Comparison of ENCODE assay signal across 8 mouse cellular contexts in genomic region chr8:119557821-119558602, GRCm38 (mm10). TPM values are rescaled to one million over a fixed set of nuclear protein-coding genes. Genes with fewer than 3 reads are reported as not detected.
DNase-seq lines count a peak whose midpoint lies in the region; ATAC-seq and TF ChIP-seq lines count a peak whose summit lies in the region.

No protein-coding gene starts in this region.

- peak; percentile 81 for DNase-seq in embryo, embryonic 10 days (ENCODE audit: low spot score)
- DNase-seq in embryo, embryonic 9.5 days (ENCODE audit: extremely low spot score) = no peak
- DNase-seq in c-Kit-positive CD71-positive TER-119-positive erythroid progenitor cells, embryonic 14.5 days (ENCODE audit: low spot score) = peak; percentile 63
- no peak for DNase-seq in natural killer cell, adult 2 months (ENCODE audit: low spot score in 2 of 2)

- H3K27ac ChIP-seq in heart, embryonic 15.5 days = peak overlapping the region; percentile 92
- peak overlapping the region; percentile 85 for H3K27ac ChIP-seq in limb, embryonic 13.5 days
- H3K27ac ChIP-seq in midbrain, embryonic 13.5 days = peak overlapping the region; percentile 94

- H3K4me1 ChIP-seq in heart, embryonic 15.5 days (replicated peaks) = peaks cover 29% of the 10 kb centered on the region
- H3K4me1 ChIP-seq in limb, embryonic 13.5 days = peaks cover 52% of the 10 kb centered on the region
- peaks cover 40% of the 10 kb centered on the region for H3K4me1 ChIP-seq in midbrain, embryonic 13.5 days (replicated peaks)

- peaks cover 54% of the 10 kb centered on the region for H3K79me2 ChIP-seq in C2C12 (ENCODE audit: control insufficient read depth, insufficient read depth)

- peaks cover 12% of the 10 kb centered on the region for H3K36me3 ChIP-seq in C2C12 (ENCODE audit: control insufficient read depth, insufficient read depth)
- H3K36me3 ChIP-seq in heart, embryonic 15.5 days = peaks cover 9% of the 10 kb centered on the region; the same call in 1 of the 2 replicates
- H3K36me3 ChIP-seq in limb, embryonic 13.5 days = peaks cover 18% of the 10 kb centered on the region
- H3K36me3 ChIP-seq in midbrain, embryonic 13.5 days = peaks cover 21% of the 10 kb centered on the region

- H3K9me3 ChIP-seq in heart, embryonic 15.5 days (replicated peaks) = no peaks in the 10 kb centered on the region
- H3K9me3 ChIP-seq in limb, embryonic 13.5 days = no peaks in the 10 kb centered on the region
- no peaks in the 10 kb centered on the region for H3K9me3 ChIP-seq in midbrain, embryonic 13.5 days

- peak; percentile 91 for ATAC-seq in heart, embryonic 15.5 days (replicated peaks; ENCODE audit: insufficient number of reproducible peaks, insufficient read depth, low FRiP score, low read depth)
- peak; percentile 92 for ATAC-seq in limb, embryonic 13.5 days (ENCODE audit: low FRiP score, low read depth)
- peak; percentile 91 for ATAC-seq in midbrain, embryonic 13.5 days

- H3K27me3 ChIP-seq in C2C12 (ENCODE audit: control insufficient read depth, insufficient read depth, insufficient read length) = no peaks in the 10 kb centered on the region
- H3K27me3 ChIP-seq in heart, embryonic 15.5 days = no peaks in the 10 kb centered on the region
- no peaks in the 10 kb centered on the region for H3K27me3 ChIP-seq in limb, embryonic 13.5 days
- no peaks in the 10 kb centered on the region for H3K27me3 ChIP-seq in midbrain, embryonic 13.5 days

- H3ac ChIP-seq in C2C12 (ENCODE audit: control insufficient read depth, insufficient read length, low read depth) = peak overlapping the region; percentile 96

- no peak for TF ChIP-seq CTCF in C2C12 (IDR thresholded peaks at IDR 0.05; ENCODE audit: control insufficient read depth, insufficient read depth, insufficient read length)

- peak overlapping the region; percentile 97 for H3K9ac ChIP-seq in heart, embryonic 15.5 days
- peak overlapping the region; percentile 85 for H3K9ac ChIP-seq in limb, embryonic 13.5 days
- peak overlapping the region; percentile 90 for H3K9ac ChIP-seq in midbrain, embryonic 13.5 days (replicated peaks)

- H3K79me3 ChIP-seq in C2C12 (ENCODE audit: low read depth) = peaks cover 52% of the 10 kb centered on the region

- H3K4me3 ChIP-seq in C2C12 (ENCODE audit: insufficient read depth, poor library complexity, severe bottlenecking) = peak overlapping the region; percentile 98
- H3K4me3 ChIP-seq in heart, embryonic 15.5 days = peak overlapping the region; percentile 96
- peak overlapping the region; percentile 75 for H3K4me3 ChIP-seq in limb, embryonic 13.5 days
- peak overlapping the region; percentile 75 for H3K4me3 ChIP-seq in midbrain, embryonic 13.5 days (replicated peaks)

- H3K4me2 ChIP-seq in heart, embryonic 15.5 days = peak overlapping the region; percentile 68
- peak overlapping the region; percentile 83 for H3K4me2 ChIP-seq in limb, embryonic 13.5 days (replicated peaks)
- peak overlapping the region; percentile 87 for H3K4me2 ChIP-seq in midbrain, embryonic 13.5 days (replicated peaks)

- WGBS in heart, embryonic 15.5 days = under 1% methylated on average over 55 of the region's 55 CpGs
- under 1% methylated on average over 53 of the region's 55 CpGs for WGBS in limb, embryonic 13.5 days
- WGBS in midbrain, embryonic 13.5 days = 1% methylated on average over 55 of the region's 55 CpGs

TF ChIP-seq in C2C12, 6 proteins besides CTCF, POLR2A, EP300 and RAD21:
- TF ChIP-seq CEBPB (IDR thresholded peaks at IDR 0.05; ENCODE audit: low read depth) = no peak
- TF ChIP-seq USF1 (IDR thresholded peaks at IDR 0.05; ENCODE audit: low read depth) = no peak
- no peak for TF ChIP-seq MAX (IDR thresholded peaks at IDR 0.05)
- no peak for TF ChIP-seq MYOD1 (IDR thresholded peaks at IDR 0.05; ENCODE audit: control insufficient read depth, insufficient read length, low read depth)
- no peak for TF ChIP-seq FOSL1 (IDR thresholded peaks at IDR 0.05; ENCODE audit: insufficient read depth, low read length, poor library complexity, severe bottlenecking)
- no peak for TF ChIP-seq MYOG (IDR thresholded peaks at IDR 0.05; ENCODE audit: control insufficient read depth, extremely low read depth, insufficient read length)

RNA-seq across cellular contexts. Expression of gene Mbtps1, which starts 0.5 kb away (rescaled TPM):
- polyA plus RNA-seq in C2C12 (2012; fragmentation: generic; extraction: Trizol) = 72.7 TPM
- polyA plus RNA-seq in heart, embryonic 15.5 days (2015; fragmentation: Nextera tagmentation; extraction: Ambion mirVana) = 57.2 and 75.0 TPM in 2 replicates
- polyA plus RNA-seq in limb, embryonic 13.5 days (2015; fragmentation: Nextera tagmentation; extraction: Ambion mirVana) = 139 and 142 TPM in 2 replicates
- 67.7 and 70.4 TPM in 2 replicates for polyA plus RNA-seq in midbrain, embryonic 13.5 days (2015; fragmentation: Nextera tagmentation; extraction: Ambion mirVana)

RNA-seq across cellular contexts. Expression of gene Hsdl1, which starts 17.0 kb away (rescaled TPM):
- polyA plus RNA-seq in C2C12 (2012; fragmentation: generic; extraction: Trizol) = 11.0 TPM
- 25.4 and 39.8 TPM in 2 replicates for polyA plus RNA-seq in heart, embryonic 15.5 days (2015; fragmentation: Nextera tagmentation; extraction: Ambion mirVana)
- polyA plus RNA-seq in limb, embryonic 13.5 days (2015; fragmentation: Nextera tagmentation; extraction: Ambion mirVana) = 31.0 and 32.3 TPM in 2 replicates
- 153 and 157 TPM in 2 replicates for polyA plus RNA-seq in midbrain, embryonic 13.5 days (2015; fragmentation: Nextera tagmentation; extraction: Ambion mirVana)

RNA-seq across cellular contexts. Expression of gene Dnaaf1, which starts 17.0 kb away (rescaled TPM):
- polyA plus RNA-seq in C2C12 (2012; fragmentation: generic; extraction: Trizol) = 0.01 TPM
- 0.16 and 0.27 TPM in 2 replicates for polyA plus RNA-seq in heart, embryonic 15.5 days (2015; fragmentation: Nextera tagmentation; extraction: Ambion mirVana)
- 0.11 TPM in 1 of 2 replicates, not detected in the other for polyA plus RNA-seq in limb, embryonic 13.5 days (2015; fragmentation: Nextera tagmentation; extraction: Ambion mirVana)
- polyA plus RNA-seq in midbrain, embryonic 13.5 days (2015; fragmentation: Nextera tagmentation; extraction: Ambion mirVana) = 0.12 and 0.15 TPM in 2 replicates

RNA-seq across cellular contexts. Expression of gene Taf1c, which starts 47.0 kb away (rescaled TPM):
- 8.1 TPM for polyA plus RNA-seq in C2C12 (2012; fragmentation: generic; extraction: Trizol)
- polyA plus RNA-seq in heart, embryonic 15.5 days (2015; fragmentation: Nextera tagmentation; extraction: Ambion mirVana) = 4.1 and 8.8 TPM in 2 replicates
- polyA plus RNA-seq in limb, embryonic 13.5 days (2015; fragmentation: Nextera tagmentation; extraction: Ambion mirVana) = 12.4 and 13.8 TPM in 2 replicates
- polyA plus RNA-seq in midbrain, embryonic 13.5 days (2015; fragmentation: Nextera tagmentation; extraction: Ambion mirVana) = 14.9 and 15.1 TPM in 2 replicates

RNA-seq across cellular contexts. Expression of gene Adad2, which starts 54.5 kb away (rescaled TPM):
- not detected for polyA plus RNA-seq in C2C12 (2012; fragmentation: generic; extraction: Trizol)
- not detected in 2 replicates for polyA plus RNA-seq in heart, embryonic 15.5 days (2015; fragmentation: Nextera tagmentation; extraction: Ambion mirVana)
- polyA plus RNA-seq in limb, embryonic 13.5 days (2015; fragmentation: Nextera tagmentation; extraction: Ambion mirVana) = 0.19 and 0.38 TPM in 2 replicates
- not detected in 2 replicates for polyA plus RNA-seq in midbrain, embryonic 13.5 days (2015; fragmentation: Nextera tagmentation; extraction: Ambion mirVana)

Comparison
In these comparisons a context has a peak if more than half of its experiments do, and no peak if none do; other contexts are left out.
1. DNase-seq: peak in embryo, embryonic 10 days (single experiment) and c-Kit-positive CD71-positive TER-119-positive erythroid progenitor cells, embryonic 14.5 days (single experiment); none in embryo, embryonic 9.5 days (single experiment) and natural killer cell, adult 2 months (0 of 2).
2. Peak in every context shown above with its lines, with median percentiles within 50 percentile points of each other: H3K4me3 ChIP-seq, ATAC-seq, H3K27ac ChIP-seq, H3K4me2 ChIP-seq and H3K9ac ChIP-seq.